Mouse (Mus musculus) MEL (cell line): Measurements from ENCODE around the gene Tm4sf20. TPM values are rescaled to one million over a fixed set of nuclear protein-coding genes. Genes with fewer than 3 reads are reported as not detected.

Experiments
- DNase-seq: peaks from one replicate; pipeline ENCODE4 v3.0.0; 2011; ENCODE audit warnings: low read depth, low spot score
- H3K27ac ChIP-seq: 2 replicates; pipeline ENCODE4 v1.5.1; 2012; ENCODE audit warnings: low read depth, mild to moderate bottlenecking, control low read depth, low read length, moderate library complexity; ENCODE audit not compliant: control insufficient read depth
- H3K27me3 ChIP-seq, 2 experiments: fragments of 150-350 bp in 1 of 2; sonication (generic) in 1 of 2; 2 replicates each; pipeline ENCODE4 v1.6.1; 2012; ENCODE audit warnings: low read length in 2 of 2, mild to moderate bottlenecking in 2 of 2, improper control_type of control experiment in 1 of 2, moderate library complexity in 1 of 2; ENCODE audit not compliant: insufficient read depth in 2 of 2, control insufficient read depth in 1 of 2
- H3K36me3 ChIP-seq, 2 experiments: 2 replicates each; pipeline ENCODE4 v1.6.1; 2012 to 2014; ENCODE audit warnings: low read length in 2 of 2, improper control_type of control experiment in 1 of 2, inconsistent platforms in 1 of 2, mild to moderate bottlenecking in 1 of 2; ENCODE audit not compliant: insufficient read depth in 2 of 2, control insufficient read depth in 1 of 2
- H3K4me1 ChIP-seq, 2 experiments: fragments of 150-350 bp in 1 of 2; sonication (generic) in 1 of 2; 2 replicates each; pipeline ENCODE4 v1.6.1; 2012; ENCODE audit warnings: low read length in 2 of 2, improper control_type of control experiment in 1 of 2, mild to moderate bottlenecking in 1 of 2; ENCODE audit not compliant: insufficient read depth in 2 of 2, control insufficient read depth in 1 of 2
- H3K4me3 ChIP-seq, 2 experiments: fragments of 150-350 bp in 1 of 2; sonication (generic) in 1 of 2; 2 replicates each; pipeline ENCODE4 v1.5.1; 2012; ENCODE audit warnings: low read depth in 2 of 2, low read length in 2 of 2, mild to moderate bottlenecking in 2 of 2, moderate library complexity in 2 of 2, control low read depth in 1 of 2, improper control_type of control experiment in 1 of 2; ENCODE audit not compliant: control insufficient read depth in 1 of 2, insufficient read depth in 1 of 2
- H3K79me2 ChIP-seq: 2 replicates; pipeline ENCODE4 v1.6.1; 2012; ENCODE audit warnings: mild to moderate bottlenecking, low read length, moderate library complexity; ENCODE audit not compliant: control insufficient read depth, poor library complexity, insufficient read depth
- H3K9ac ChIP-seq: 2 replicates; pipeline ENCODE4 v1.6.1; 2012; ENCODE audit warnings: low read depth, mild to moderate bottlenecking, control low read depth, low read length, moderate library complexity; ENCODE audit not compliant: control insufficient read depth, poor library complexity, severe bottlenecking
- H3K9me3 ChIP-seq: fragments of 150-350 bp; sonication (generic); replicated peaks from 2 replicates; pipeline ENCODE4 v1.6.1; 2012; ENCODE audit warnings: mild to moderate bottlenecking, low read length, improper control_type of control experiment, moderate library complexity; ENCODE audit not compliant: insufficient read depth
- BHLHE40 ChIP-seq: IDR thresholded peaks from 2 replicates; pipeline ENCODE4 v1.6.1; 2012; ENCODE audit warnings: low read depth, mild to moderate bottlenecking, inconsistent platforms, low read length, improper control_type of control experiment, borderline replicate concordance
- CHD2 ChIP-seq: IDR thresholded peaks from 2 replicates; pipeline ENCODE4 v1.6.1; 2011; ENCODE audit warnings: low read length, improper control_type of control experiment
- EP300 ChIP-seq, 2 experiments: IDR thresholded peaks; 2 replicates each; pipeline ENCODE4 v1.6.1; 2011; ENCODE audit warnings: improper control_type of control experiment in 2 of 2, low read length in 2 of 2, low read depth in 1 of 2, mild to moderate bottlenecking in 1 of 2
- GABPA ChIP-seq: IDR thresholded peaks from 2 replicates; pipeline ENCODE4 v1.6.1; 2012; ENCODE audit warnings: low read depth, mild to moderate bottlenecking, inconsistent platforms, low read length, improper control_type of control experiment, moderate library complexity
- GATA1 ChIP-seq: IDR thresholded peaks from 2 replicates; pipeline ENCODE4 v1.6.1; 2011; ENCODE audit warnings: low read depth, low read length, improper control_type of control experiment
- HCFC1 ChIP-seq: IDR thresholded peaks from 2 replicates; pipeline ENCODE4 v1.6.1; 2012; ENCODE audit warnings: low read depth, mild to moderate bottlenecking, inconsistent platforms, low read length, improper control_type of control experiment, moderate library complexity
- JUND ChIP-seq: IDR thresholded peaks from 2 replicates; pipeline ENCODE4 v1.6.1; 2011; ENCODE audit warnings: low read depth, mild to moderate bottlenecking, improper control_type of control experiment, low read length
- KAT2A ChIP-seq: conservative IDR thresholded peaks from 2 replicates; pipeline ENCODE4 v1.6.1; 2012; ENCODE audit warnings: low read depth, low read length, improper control_type of control experiment, inconsistent platforms
- MAFK ChIP-seq: IDR thresholded peaks from 2 replicates; pipeline ENCODE4 v1.6.1; 2011; ENCODE audit warnings: low read depth, mild to moderate bottlenecking, low read length, improper control_type of control experiment, borderline replicate concordance
- MYB ChIP-seq: IDR thresholded peaks from 2 replicates; pipeline ENCODE4 v1.6.1; 2011; ENCODE audit warnings: mild to moderate bottlenecking, low read depth, low read length, improper control_type of control experiment
- MYC ChIP-seq: IDR thresholded peaks from 2 replicates; pipeline ENCODE4 v1.6.1; 2011; ENCODE audit warnings: low read depth, mild to moderate bottlenecking, low read length, improper control_type of control experiment, moderate library complexity
- NRF1 ChIP-seq: IDR thresholded peaks from 2 replicates; pipeline ENCODE4 v1.6.1; 2014; ENCODE audit warnings: low read depth, mild to moderate bottlenecking, inconsistent platforms, low read length, improper control_type of control experiment, moderate library complexity; ENCODE audit not compliant: poor library complexity, insufficient read depth, severe bottlenecking
- POLR2A ChIP-seq, 2 experiments: IDR thresholded peaks; 2 replicates each; pipeline ENCODE4 v1.6.1; 2011 to 2012; ENCODE audit warnings: low read length in 2 of 2, mild to moderate bottlenecking in 2 of 2, control low read depth in 1 of 2, improper control_type of control experiment in 1 of 2, low read depth in 1 of 2, moderate library complexity in 1 of 2; ENCODE audit not compliant: control insufficient read depth in 1 of 2, insufficient read depth in 1 of 2, poor library complexity in 1 of 2
- SIN3A ChIP-seq: IDR thresholded peaks from 2 replicates; pipeline ENCODE4 v1.6.1; 2012; ENCODE audit warnings: low read length, improper control_type of control experiment, inconsistent platforms
- USF2 ChIP-seq, 2 experiments: IDR thresholded peaks; 2 replicates each; pipeline ENCODE4 v1.6.1; 2011 to 2012; ENCODE audit warnings: improper control_type of control experiment in 2 of 2, low read length in 2 of 2, borderline replicate concordance in 1 of 2, inconsistent platforms in 1 of 2, low read depth in 1 of 2, mild to moderate bottlenecking in 1 of 2; ENCODE audit not compliant: insufficient read depth in 1 of 2
- ZKSCAN1 ChIP-seq: IDR thresholded peaks from 2 replicates; pipeline ENCODE4 v1.6.1; 2012; ENCODE audit warnings: low read depth, mild to moderate bottlenecking, inconsistent platforms, low read length, improper control_type of control experiment, moderate library complexity
- ZMIZ1 ChIP-seq: IDR thresholded peaks from 2 replicates; pipeline ENCODE4 v1.6.1; 2012; ENCODE audit warnings: low read depth, mild to moderate bottlenecking, inconsistent platforms, low read length, improper control_type of control experiment, moderate library complexity
- ZNF384 ChIP-seq: IDR thresholded peaks from 2 replicates; pipeline ENCODE4 v1.6.1; 2012; ENCODE audit warnings: low read depth, mild to moderate bottlenecking, inconsistent platforms, low read length, improper control_type of control experiment
- polyA plus RNA-seq, 2 experiments: library from polyadenylated mRNA; stranded (reverse) in 1 of 2; unstranded in 1 of 2; fragments of >175 nt in 1 of 2; fragments of >200 nt in 1 of 2; gene quantifications; 2 replicates each; pipeline versions ENCODE4 v1.2.1 to v1.2.4; 2012; ENCODE audit warnings: low replicate concordance in 2 of 2, low read depth in 1 of 2; ENCODE audit not compliant: insufficient read length in 2 of 2, insufficient read depth in 1 of 2, missing spikeins in 1 of 2
- total RNA-seq: library from RNA; depleted of rRNA; stranded (reverse); fragments of 300-350 nt; gene quantifications from 2 replicates; pipeline ENCODE4 v1.2.3, GENCODE M21; 2012

Tm4sf20 gene
- total and polyA plus RNA-seq, 3 experiments = not detected

- Histone ChIP-seq H3K27me3 (no peaks in the 10 kb centered on the region), H3K4me1 (peaks cover 0 to 6% of the 10 kb centered on the region in 2 experiments; a peak in 2 of 4 replicates), H3K27ac (no peak overlapping the region), H3K79me2 (no peaks in the 10 kb centered on the region), H3K9ac (no peak overlapping the region), H3K36me3 (0 out of 4 replicates have a peak, but pooled peaks cover 0 to 2% of the 10 kb centered on the region in 2 experiments), H3K9me3 (no peaks in the 10 kb centered on the region), H3K4me3 (no peak overlapping the region)
- TF ChIP-seq CHD2 (no peak), MYC (no peak), JUND (no peak), NRF1 (no peak), ZMIZ1 (no peak), POLR2A (IDR thresholded peaks at IDR 0.05; ENCODE audit: control insufficient read depth in 1 of 2, insufficient read depth in 1 of 2, low read depth in 1 of 2, low read length in 2 of 2, poor library complexity in 1 of 2) (no peak), HCFC1 (no peak), EP300 (IDR thresholded peaks at IDR 0.05; ENCODE audit: low read depth in 1 of 2, low read length in 2 of 2) (no peak), GABPA (no peak), MAFK (no peak), SIN3A (no peak), MYB (no peak), USF2 (IDR thresholded peaks at IDR 0.05; ENCODE audit: borderline replicate concordance in 1 of 2, insufficient read depth in 1 of 2, low read depth in 1 of 2, low read length in 2 of 2) (no peak), ZNF384 (no peak)
- DNase-seq = peak; percentile 19
Observed at GRCm38 (mm10) chr1:82785546-82785945, 17.3 kb upstream of the Tm4sf20 start.

- no peak for DNase-seq
- H3K27ac ChIP-seq = no peak overlapping the region
- TF ChIP-seq ZKSCAN1 (no peak), GATA1 (no peak), MYC (no peak), BHLHE40 (no peak), KAT2A (no peak), MAFK (no peak)
- H3K4me1 ChIP-seq = peaks cover 0 to 6% of the 10 kb centered on the region in 2 experiments; a peak in 2 of 4 replicates
- no peaks in the 10 kb centered on the region for H3K9me3 ChIP-seq
- H3K27me3 ChIP-seq = no peaks in the 10 kb centered on the region
- no peak overlapping the region for H3K9ac ChIP-seq
- no peak overlapping the region for H3K4me3 ChIP-seq
- 0 out of 4 replicates have a peak, but pooled peaks cover 0 to 2% of the 10 kb centered on the region in 2 experiments for H3K36me3 ChIP-seq
- H3K79me2 ChIP-seq = no peaks in the 10 kb centered on the region
Observed at GRCm38 (mm10) chr1:82783559-82783958, 15.3 kb upstream of the Tm4sf20 start.
